15 mouse cellular contexts compared by ENCODE assay signal in the genomic region with DNA sequence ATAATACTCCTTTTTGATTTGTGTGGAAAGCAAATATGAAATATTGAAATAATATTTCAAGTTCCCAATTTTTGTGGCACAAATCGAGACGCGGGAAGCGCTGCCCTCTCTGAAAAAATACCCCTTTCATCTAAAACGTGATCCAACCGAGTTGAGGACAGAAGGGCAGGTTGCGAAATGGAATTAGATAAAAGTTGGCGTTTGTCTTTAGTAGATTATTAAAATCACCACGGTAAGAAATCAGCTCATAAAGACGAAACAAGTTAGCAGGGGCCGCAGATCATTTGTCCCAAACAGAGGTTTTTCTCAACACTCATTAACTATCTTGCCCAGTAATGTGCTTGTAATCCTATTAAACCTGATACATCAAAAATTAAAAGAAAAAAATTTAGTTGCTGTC.
"Had no signal": no experiment of that assay in that cellular context is flagged by ENCODE, and none has a peak within 500 bp of the region (broad histone marks: within the 10 kb centered on the region; RNA-seq: fewer than 3 reads in every experiment).

No protein-coding gene starts in this region.

- H3K9ac ChIP-seq: liver, embryonic 15.5 days; lung, embryonic 14.5 days; midbrain, embryonic 12.5 days; neural tube, embryonic 12.5 days; stomach, embryonic 15.5 days had no signal

- ATAC-seq: midbrain, embryonic 16.5 days had no signal

- DNase-seq: lung, adult 18-20 months; lung, postnatal 10 days; lung, postnatal 4 days; right cerebral cortex, postnatal 14 days; thymus, adult 2 months; thymus, postnatal 36 days had no signal

- H3K27ac ChIP-seq: liver, embryonic 15.5 days; midbrain, embryonic 10.5 days; midbrain, embryonic 12.5 days; neural tube, embryonic 12.5 days; stomach, embryonic 15.5 days; stomach, postnatal 0 days had no signal

- H3K9me3 ChIP-seq: liver, embryonic 15.5 days; midbrain, embryonic 10.5 days; midbrain, embryonic 12.5 days; neural tube, embryonic 12.5 days; stomach, embryonic 15.5 days had no signal

- H3K27me3 ChIP-seq: liver, embryonic 15.5 days; midbrain, embryonic 12.5 days; neural tube, embryonic 12.5 days; stomach, embryonic 15.5 days had no signal

- H3K4me3 ChIP-seq: liver, embryonic 15.5 days; midbrain, embryonic 10.5 days; midbrain, embryonic 12.5 days; myocyte; neural tube, embryonic 12.5 days; stomach, embryonic 15.5 days had no signal

- H3K36me3 ChIP-seq: liver, embryonic 15.5 days; midbrain, embryonic 10.5 days; midbrain, embryonic 12.5 days; neural tube, embryonic 12.5 days; stomach, embryonic 15.5 days had no signal

- H3K4me2 ChIP-seq: liver, embryonic 15.5 days; lung, embryonic 14.5 days; midbrain, embryonic 12.5 days; neural tube, embryonic 12.5 days; stomach, embryonic 15.5 days had no signal

- H3K4me1 ChIP-seq: liver, embryonic 15.5 days; midbrain, embryonic 10.5 days; midbrain, embryonic 12.5 days; neural tube, embryonic 12.5 days; stomach, embryonic 15.5 days had no signal
